Mouse (Mus musculus) megakaryocyte-erythroid progenitor cell, adult 5 weeks (primary cell): ENCODE measurements around the gene Nudt8. TPM values are rescaled to one million over a fixed set of nuclear protein-coding genes. Genes with fewer than 3 reads are reported as not detected.

ENCODE experiments used
- polyA plus RNA-seq: library from polyadenylated mRNA; stranded (reverse); fragments of >175 nt; gene quantifications from 2 replicates; pipeline ENCODE4 v1.2.3, GENCODE M21; 2012

Gene Nudt8
- 14.7 and 18.3 TPM in 2 replicates for polyA plus RNA-seq

DNA sequence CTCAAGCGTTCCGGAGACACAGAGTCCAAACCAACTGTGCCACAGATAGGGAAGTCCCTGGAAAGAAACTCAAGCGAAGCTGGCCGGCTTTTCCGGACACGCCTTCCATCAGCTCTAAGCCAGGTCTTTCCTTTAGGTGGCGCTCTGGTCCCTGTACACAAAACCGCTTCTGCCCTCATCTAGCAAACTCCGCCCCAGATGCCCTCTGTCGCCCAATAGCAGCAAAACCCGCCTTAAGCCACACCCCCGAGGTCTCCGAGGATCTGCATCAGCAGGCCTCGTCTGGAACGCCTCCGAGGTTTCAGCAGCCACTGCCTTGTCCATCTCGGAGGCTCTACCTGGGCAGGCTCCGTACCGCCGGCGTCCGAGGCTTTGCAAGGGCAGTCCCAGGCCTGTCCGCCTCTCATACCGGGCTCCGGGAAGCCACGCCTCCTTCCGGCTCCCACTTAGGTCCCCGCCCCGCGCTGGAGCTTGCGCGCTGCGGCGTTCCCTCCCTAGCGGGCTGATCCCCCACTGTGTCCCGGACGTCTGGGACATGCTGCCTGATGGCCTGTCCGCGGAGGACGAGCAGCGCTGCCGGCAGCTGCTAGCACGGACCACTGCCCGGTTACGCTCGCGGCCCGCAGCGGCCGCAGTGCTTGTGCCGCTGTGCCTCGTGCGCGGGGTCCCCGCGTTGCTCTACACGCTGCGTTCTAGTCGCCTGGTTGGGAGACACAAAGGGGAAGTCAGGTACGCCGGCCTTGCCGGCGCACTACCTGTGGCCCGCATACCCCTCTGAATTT is at the start of gene Nudt8, which contains the start of gene Gm49405:
Gene Nudt8 (plus strand): TSS at position 462 of the 782 bp plus-strand sequence.
Gene Gm49405 (plus strand): TSS at position 508 of the 782 bp plus-strand sequence.

DNA sequence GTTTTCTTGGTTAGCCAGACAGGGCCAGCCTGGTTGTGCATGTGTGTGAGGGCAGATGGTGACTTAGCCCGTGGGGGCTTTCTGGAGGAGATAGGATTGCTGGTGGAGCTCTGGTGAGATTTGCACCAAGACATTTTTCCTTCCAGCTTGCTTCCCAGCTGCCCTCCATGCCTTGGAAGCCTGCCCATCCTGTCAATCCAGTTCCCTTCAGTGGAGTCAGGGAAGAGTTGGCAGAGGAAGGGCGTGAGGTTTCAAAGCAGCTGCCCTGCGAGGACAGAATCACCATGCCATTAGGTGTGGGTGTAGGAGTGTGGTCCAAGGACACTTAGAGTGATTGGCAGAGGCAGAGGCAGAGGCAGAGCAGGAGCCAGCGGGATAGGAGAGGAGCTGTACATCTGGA is 41.9 kb upstream of the Nudt8 start, which contains the start of gene Aldh3b3:
Gene Aldh3b3 (plus strand): TSS at position 176 of the 400 bp plus-strand sequence.

DNA sequence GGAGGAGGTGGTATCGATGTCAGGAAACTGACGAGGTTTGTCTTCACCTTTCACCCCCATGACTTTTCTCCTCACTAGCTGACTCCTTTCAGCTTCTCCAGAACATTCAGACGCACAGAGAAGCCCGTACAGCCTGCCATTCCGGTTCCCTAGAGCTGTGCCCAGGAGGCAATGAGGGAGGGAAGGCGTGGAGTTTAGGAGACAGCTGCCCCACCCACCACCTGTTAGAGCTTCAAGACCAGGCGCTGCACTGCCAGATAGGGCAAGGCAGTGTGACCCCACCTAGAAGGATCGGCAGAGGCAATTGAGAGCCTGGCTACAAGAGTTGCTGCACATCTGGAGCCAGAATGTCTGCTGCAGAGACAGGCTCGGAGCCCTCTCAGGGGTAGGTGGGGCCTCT is 28.2 kb upstream of the Nudt8 start, which contains the start of gene Aldh3b2:
Gene Aldh3b2 (plus strand): TSS at position 100 of the 400 bp plus-strand sequence.

DNA sequence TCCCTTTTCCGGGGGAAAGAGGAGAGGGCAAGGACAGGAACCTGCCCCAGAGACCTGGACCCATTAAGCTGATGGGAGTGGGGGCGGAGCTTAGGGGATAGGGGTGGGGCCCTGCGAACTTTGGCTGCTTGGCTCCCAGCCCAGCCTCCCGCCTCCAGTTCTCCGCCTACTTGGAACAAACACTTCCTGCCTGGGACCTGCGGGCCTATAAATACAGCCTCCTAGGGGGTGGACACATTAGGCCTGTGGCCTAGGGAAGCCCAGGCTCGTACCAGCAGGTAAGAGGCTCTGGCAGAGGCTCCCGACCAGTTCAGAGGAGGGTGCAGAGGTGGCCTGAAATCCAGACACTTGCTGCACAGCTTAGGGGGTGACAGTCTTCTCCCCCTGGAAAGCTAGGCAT is 14.0 kb upstream of the Nudt8 start, which contains the start of gene Acy3:
Gene Acy3 (plus strand): TSS at position 237 of the 400 bp plus-strand sequence.

DNA sequence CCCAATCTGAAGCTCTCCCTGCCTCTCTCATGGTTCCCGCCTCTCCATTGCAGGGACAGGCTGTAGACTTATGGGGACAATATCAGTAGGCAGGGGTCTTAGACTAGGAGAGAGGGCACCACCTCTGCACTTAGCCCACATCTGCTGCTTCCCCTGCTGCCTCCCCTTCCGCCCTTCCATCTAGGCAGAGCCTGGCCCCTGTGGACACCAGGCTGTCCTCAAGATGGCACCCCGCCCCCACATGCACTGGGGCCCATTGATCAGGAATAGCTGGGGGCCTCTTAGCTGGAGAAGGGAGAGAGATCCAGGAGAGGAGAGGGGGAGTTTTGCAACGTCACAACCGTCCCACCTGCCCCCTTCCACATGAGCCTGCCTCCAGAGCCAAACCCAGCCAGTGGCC is 8.0 kb upstream of the Nudt8 start, which contains the start of gene Tbx10:
Gene Tbx10 (plus strand): TSS at position 337 of the 400 bp plus-strand sequence.

DNA sequence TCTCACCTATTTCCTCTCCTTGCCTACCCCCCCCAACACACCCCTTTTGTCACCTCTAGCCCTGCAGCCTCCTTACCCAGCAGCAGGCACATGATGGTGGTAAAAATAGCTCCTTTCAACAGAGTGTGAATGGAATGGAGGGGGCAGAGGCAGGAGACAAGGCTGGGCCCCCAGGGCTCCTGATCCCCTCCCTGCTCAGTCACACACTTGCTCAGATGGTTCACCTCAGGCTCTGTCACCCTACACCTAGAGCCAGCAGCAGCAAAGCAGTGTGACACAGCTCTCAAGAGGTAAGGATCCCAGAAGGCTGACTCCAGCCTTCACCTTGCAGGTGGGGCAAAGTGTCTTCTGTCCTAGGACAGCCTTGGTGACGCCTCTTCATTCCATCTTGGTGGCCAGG is 2.7 kb downstream of the Nudt8 start, which contains the start of gene Doc2g:
Gene Doc2g (plus strand): TSS at position 202 of the 400 bp plus-strand sequence.

DNA sequence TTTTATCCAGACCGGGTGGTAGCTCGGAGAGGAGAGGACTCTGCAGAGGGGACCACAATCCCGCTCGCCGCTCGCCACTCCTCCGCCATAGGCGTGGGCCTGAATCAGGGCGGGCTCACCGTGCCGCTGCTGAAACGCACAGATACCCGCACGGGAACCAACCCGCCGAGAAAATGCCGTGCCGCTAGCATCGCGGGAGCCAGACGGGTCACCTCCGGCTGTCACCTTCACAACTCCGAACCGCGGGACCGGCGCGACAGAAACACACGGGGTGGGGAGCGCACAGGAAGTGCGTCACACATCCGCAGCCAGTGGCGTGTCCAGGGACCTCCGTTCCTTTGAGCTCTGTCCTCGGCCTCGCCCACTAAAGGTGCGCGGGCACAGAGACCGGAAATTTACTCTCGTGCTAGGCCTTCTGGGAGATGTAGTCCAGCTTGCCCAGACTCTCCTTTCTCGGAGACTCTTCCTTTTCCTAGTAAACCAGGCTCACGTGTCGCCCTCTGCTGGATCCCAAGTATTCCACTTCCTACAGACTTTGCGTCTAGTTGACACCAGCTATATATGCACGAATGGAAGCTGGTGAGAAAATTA is 12.1 kb downstream of the Nudt8 start, which contains the start of gene Ndufv1:
Gene Ndufv1 (minus strand): TSS at position 375 of the 591 bp plus-strand sequence.

DNA sequence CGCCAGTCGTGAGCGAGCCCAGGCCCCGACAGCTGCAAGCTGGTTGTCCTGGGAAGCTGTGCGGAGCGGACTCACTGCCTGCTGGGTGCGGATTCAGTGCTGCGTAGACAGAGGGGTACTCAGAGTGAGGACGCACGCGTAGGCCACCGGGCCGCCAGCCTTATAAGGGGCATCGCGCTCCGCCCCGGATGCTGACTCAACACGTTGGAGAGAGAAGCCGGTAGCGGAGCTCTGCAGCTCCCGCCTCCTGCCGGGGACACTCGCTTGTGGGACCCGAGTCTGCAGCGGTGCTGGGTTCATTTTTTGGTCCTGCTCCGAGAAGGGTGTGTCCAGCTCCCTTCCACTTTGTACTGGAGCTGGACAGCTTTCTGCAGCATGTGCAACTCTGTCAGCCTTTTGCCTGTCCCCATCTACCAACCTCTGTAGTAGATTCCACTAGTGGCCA is 37.4 kb downstream of the Nudt8 start, which contains the start of gene Gstp1:
Gene Gstp1 (minus strand): TSS at position 198 of the 445 bp plus-strand sequence.

DNA sequence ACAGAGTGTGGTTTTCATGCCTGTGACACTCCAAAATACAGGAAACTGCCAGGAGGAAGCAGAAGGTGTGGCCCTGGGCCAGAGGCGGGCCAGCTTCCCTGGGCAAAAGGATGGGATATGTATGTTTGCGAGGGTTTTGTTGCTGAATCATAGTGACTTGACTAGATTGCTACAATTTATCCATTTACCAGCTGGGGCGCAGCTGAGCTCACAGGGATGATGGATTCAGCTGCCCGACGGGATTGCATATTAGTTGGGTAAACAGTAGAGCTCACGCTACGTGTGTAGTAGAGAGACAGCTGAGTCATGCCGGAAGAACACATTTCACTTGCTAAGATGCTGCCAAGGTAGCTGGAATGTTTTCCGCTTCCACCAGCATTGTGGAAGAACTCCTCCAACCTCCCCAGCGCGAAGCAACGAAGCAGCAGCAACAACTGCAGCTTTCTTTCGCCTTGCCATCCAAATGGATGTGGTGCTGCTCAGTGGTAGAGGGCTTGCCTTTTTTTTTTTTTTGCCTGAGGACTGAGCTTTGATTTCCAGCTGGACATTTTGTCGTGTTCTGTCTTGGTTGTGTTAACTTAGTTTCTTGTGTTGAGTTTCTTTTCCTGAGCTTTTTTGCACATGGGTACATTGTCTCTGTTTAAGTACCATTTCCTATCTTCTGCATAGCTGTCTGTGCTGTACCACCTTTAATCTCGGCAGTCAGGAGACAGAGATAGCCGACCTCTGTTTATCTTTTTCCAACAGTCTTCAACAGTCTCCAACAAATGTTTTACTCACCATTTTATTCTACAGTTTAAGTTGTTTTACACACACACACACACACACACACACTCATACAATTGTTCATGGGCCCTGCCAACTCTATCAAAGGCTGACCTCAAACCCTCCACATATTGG is 45.8 kb downstream of the Nudt8 start, which contains the start of gene Gstp2:
Gene Gstp2 (minus strand): TSS at position 58 of the 900 bp plus-strand sequence.

Other genes with a start within 250 kb of the Nudt8 start
- gene Kmt5b, start 233.2 kb upstream of the Nudt8 start, polyA plus RNA-seq = 8.5 and 15.4 TPM in 2 replicates
- 25.3 and 29.5 TPM in 2 replicates for gene Chka, start 148.8 kb upstream of the Nudt8 start, polyA plus RNA-seq
- 247 and 284 TPM in 2 replicates for gene Tcirg1, start 93.4 kb upstream of the Nudt8 start, polyA plus RNA-seq
- 133 and 144 TPM in 2 replicates for gene Ndufs8, start 87.8 kb upstream of the Nudt8 start, polyA plus RNA-seq
- gene Aldh3b1, start 70.8 kb upstream of the Nudt8 start, polyA plus RNA-seq = 5.0 and 8.2 TPM in 2 replicates
- gene Unc93b1, start 65.4 kb upstream of the Nudt8 start, polyA plus RNA-seq = 182 and 302 TPM in 2 replicates
- gene Aldh3b3, start 41.9 kb upstream of the Nudt8 start, polyA plus RNA-seq = 0.06 and 0.10 TPM in 2 replicates
- 0.24 TPM in 1 of 2 replicates, not detected in the other for gene Aldh3b2, start 28.3 kb upstream of the Nudt8 start, polyA plus RNA-seq
- 7.7 and 8.3 TPM in 2 replicates for gene Acy3, start 14.0 kb upstream of the Nudt8 start, polyA plus RNA-seq
- gene Tbx10, start 7.8 kb upstream of the Nudt8 start, polyA plus RNA-seq = not detected in 2 replicates
- 4.1 and 6.3 TPM in 2 replicates for gene Gm49405, start within 50 bp of the Nudt8 start, polyA plus RNA-seq
- 10.4 and 16.4 TPM in 2 replicates for gene Doc2g, start 2.7 kb downstream of the Nudt8 start, polyA plus RNA-seq
- gene Ndufv1, start 12.2 kb downstream of the Nudt8 start, polyA plus RNA-seq = 247 and 250 TPM in 2 replicates
- gene Gstp1, start 37.4 kb downstream of the Nudt8 start, polyA plus RNA-seq = 122 and 136 TPM in 2 replicates
- gene Gstp2, start 45.4 kb downstream of the Nudt8 start, polyA plus RNA-seq = 1.7 TPM in 1 of 2 replicates, not detected in the other
- 0.79 and 1.2 TPM in 2 replicates for gene Gstp3, start 59.0 kb downstream of the Nudt8 start, polyA plus RNA-seq
- not detected in 2 replicates for gene Cabp2, start 81.0 kb downstream of the Nudt8 start, polyA plus RNA-seq
- 126 and 175 TPM in 2 replicates for gene Cdk2ap2, start 96.6 kb downstream of the Nudt8 start, polyA plus RNA-seq
- 67.2 and 92.9 TPM in 2 replicates for gene Pitpnm1, start 99.4 kb downstream of the Nudt8 start, polyA plus RNA-seq
- gene Aip, start 125.3 kb downstream of the Nudt8 start, polyA plus RNA-seq = 114 and 132 TPM in 2 replicates
- gene Gpr152, start 139.2 kb downstream of the Nudt8 start, polyA plus RNA-seq = 0.03 TPM in 1 of 2 replicates, not detected in the other
- gene Cabp4, start 143.5 kb downstream of the Nudt8 start, polyA plus RNA-seq = 0.14 and 0.15 TPM in 2 replicates
- gene Coro1b, start 148.0 kb downstream of the Nudt8 start, polyA plus RNA-seq = 166 and 202 TPM in 2 replicates
- 508 and 717 TPM in 2 replicates for gene Ptprcap, start 153.0 kb downstream of the Nudt8 start, polyA plus RNA-seq
- gene Rps6kb2, start 162.8 kb downstream of the Nudt8 start, polyA plus RNA-seq = 88.1 and 93.8 TPM in 2 replicates
- 5.7 and 6.3 TPM in 2 replicates for gene Carns1, start 174.9 kb downstream of the Nudt8 start, polyA plus RNA-seq
- 58.6 and 71.5 TPM in 2 replicates for gene Tbc1d10c, start 190.7 kb downstream of the Nudt8 start, polyA plus RNA-seq
- gene Ppp1ca, start 191.5 kb downstream of the Nudt8 start, polyA plus RNA-seq = 614 and 638 TPM in 2 replicates
- gene Rad9a, start 201.1 kb downstream of the Nudt8 start, polyA plus RNA-seq = 27.8 and 31.6 TPM in 2 replicates
- 12.5 and 17.5 TPM in 2 replicates for gene Clcf1, start 213.7 kb downstream of the Nudt8 start, polyA plus RNA-seq
- 33.8 and 36.5 TPM in 2 replicates for gene AC109138.7, start 213.8 kb downstream of the Nudt8 start, polyA plus RNA-seq
- gene Pold4, start 231.3 kb downstream of the Nudt8 start, polyA plus RNA-seq = 38.1 and 42.7 TPM in 2 replicates